Comparison of ENCODE assay signal across 8 mouse cellular contexts in the genomic region with DNA sequence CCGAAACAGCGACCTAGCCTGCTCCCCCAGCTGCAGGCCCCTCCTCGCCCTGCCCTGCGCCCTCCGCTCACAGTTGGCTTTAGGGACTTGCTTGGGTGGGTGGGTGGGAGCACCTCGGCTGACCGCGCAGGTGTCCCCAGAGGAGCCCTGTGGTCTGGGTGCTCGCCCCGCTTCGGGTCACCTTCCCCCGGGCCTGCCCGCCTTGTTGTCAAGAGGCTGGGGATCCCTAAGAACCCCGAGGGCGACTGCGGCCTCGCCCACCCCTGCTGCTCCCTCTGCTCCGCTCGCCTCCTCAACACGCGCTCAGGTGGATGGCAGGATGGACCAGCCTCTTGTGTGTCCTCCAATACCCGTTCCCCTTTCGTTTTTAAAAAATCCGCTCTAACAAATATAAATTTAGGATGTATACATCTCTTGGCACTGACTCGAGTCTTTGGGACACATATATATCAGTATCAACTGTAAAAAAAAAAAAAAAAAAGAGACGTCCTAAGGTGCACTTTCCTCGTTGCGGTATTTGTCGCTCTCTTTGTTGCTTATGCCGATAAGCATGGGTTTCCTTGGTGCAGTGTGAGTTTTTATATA. TPM values are rescaled to one million over a fixed set of nuclear protein-coding genes. Genes with fewer than 3 reads are reported as not detected.
DNase-seq lines count a peak whose midpoint lies in the region; ATAC-seq and TF ChIP-seq lines count a peak whose summit lies in the region.

No protein-coding gene starts in this region.

- peak; percentile 5 to 42 for DNase-seq in adrenal gland, adult (ENCODE audit: inconsistent age in 2 of 2, low spot score in 1 of 2)
- DNase-seq in adrenal gland, postnatal 25 days, result no peak
- DNase-seq in testis, postnatal 14 days (ENCODE audit: low spot score), result no peak
- DNase-seq in spleen, adult 18-20 months, result no peak
- no peak for DNase-seq in left cerebral cortex, adult 8-10 months (ENCODE audit: low spot score in 2 of 2)
- DNase-seq in thymus, adult 2 months, result no peak

- H3K27me3 ChIP-seq in testis, adult 2 months (ENCODE audit: control insufficient read depth, insufficient read depth, low read length), result peaks cover 11% of the 10 kb centered on the region
- peaks cover 100% of the 10 kb centered on the region for H3K27me3 ChIP-seq in liver, embryonic 15.5 days
- H3K27me3 ChIP-seq in thymus, adult 2 months (ENCODE audit: control insufficient read depth, insufficient read depth, low read length), result peaks cover 41% of the 10 kb centered on the region

- TF ChIP-seq CTCF in testis, adult 2 months (IDR thresholded peaks at IDR 0.05; ENCODE audit: control insufficient read depth, insufficient read depth, insufficient replicate concordance, low read depth, low read length), result no peak
- TF ChIP-seq CTCF in thymus, adult 2 months (IDR thresholded peaks at IDR 0.05; ENCODE audit: borderline replicate concordance, control insufficient read depth, extremely low read depth, insufficient read depth, low read length, poor library complexity), result no peak

- peak overlapping the region; percentile 53 for H3K4me2 ChIP-seq in liver, embryonic 15.5 days

- no peak overlapping the region for H3K27ac ChIP-seq in testis, adult 2 months (ENCODE audit: control insufficient read depth, insufficient read depth, low read depth, low read length)
- no peak overlapping the region for H3K27ac ChIP-seq in liver, embryonic 15.5 days (replicated peaks)
- no peak overlapping the region for H3K27ac ChIP-seq in thymus, adult 2 months (ENCODE audit: control insufficient read depth, insufficient read depth, low read length)

- H3K4me3 ChIP-seq in testis, adult 2 months (ENCODE audit: control insufficient read depth, low read depth, low read length), result peak overlapping the region; percentile 68
- peak overlapping the region; percentile 33 for H3K4me3 ChIP-seq in liver, embryonic 15.5 days (replicated peaks)
- H3K4me3 ChIP-seq in thymus, adult 2 months (ENCODE audit: control insufficient read depth, insufficient read depth, low read length), result no peak overlapping the region

- H3K9me3 ChIP-seq in liver, embryonic 15.5 days (replicated peaks), result no peaks in the 10 kb centered on the region

- WGBS in liver, embryonic 15.5 days (ENCODE audit: insufficient replicate concordance), result 3% methylated on average over 30 of the region's 30 CpGs
- WGBS in thymus, adult 2 months, result 6% methylated on average over 29 of the region's 30 CpGs

- no peak overlapping the region for H3K9ac ChIP-seq in liver, embryonic 15.5 days

- TF ChIP-seq POLR2A in testis, adult 2 months (IDR thresholded peaks at IDR 0.05; ENCODE audit: control insufficient read depth, low read depth, low read length), result no peak
- no peak for TF ChIP-seq POLR2A in thymus, adult 2 months (IDR thresholded peaks at IDR 0.05; ENCODE audit: control insufficient read depth, extremely low read depth, insufficient read depth, low read length, poor library complexity)

- peaks cover 44% of the 10 kb centered on the region for H3K4me1 ChIP-seq in testis, adult 2 months (ENCODE audit: control insufficient read depth, insufficient read depth, low read length)
- peaks cover 25% of the 10 kb centered on the region for H3K4me1 ChIP-seq in liver, embryonic 15.5 days (replicated peaks)
- peaks cover 2% of the 10 kb centered on the region; the same call in 1 of the 2 replicates for H3K4me1 ChIP-seq in thymus, adult 2 months (replicated peaks; ENCODE audit: control insufficient read depth, insufficient read depth, low read length)

- no peaks in the 10 kb centered on the region for H3K36me3 ChIP-seq in testis, adult 2 months (ENCODE audit: control insufficient read depth, insufficient read depth, low read length)
- H3K36me3 ChIP-seq in liver, embryonic 15.5 days (replicated peaks), result no peaks in the 10 kb centered on the region
- no peaks in the 10 kb centered on the region for H3K36me3 ChIP-seq in thymus, adult 2 months (ENCODE audit: control insufficient read depth, insufficient read depth, low read length)

- no peak for ATAC-seq in liver, embryonic 15.5 days (ENCODE audit: insufficient read depth)

RNA-seq across cellular contexts. Expression of gene Dmrta2, which starts 4.9 kb away (rescaled TPM):
- total RNA-seq in adrenal gland, postnatal 25 days (2021), result 0.27 TPM in 1 of 2 replicates, not detected in the other
- polyA plus RNA-seq in testis, adult 2 months (2012; rRNA removed), result 3.8 and 6.3 TPM in 2 replicates
- not detected in 2 replicates for polyA plus RNA-seq in liver, embryonic 15.5 days (2015; fragmentation: Nextera tagmentation; extraction: Ambion mirVana)
- total RNA-seq in left cerebral cortex, adult 8-10 months (2022), result 1 to 10 TPM; 1.5 to 3.1 (median 2.1) TPM
- 0.67 and 0.74 TPM in 2 replicates for polyA plus RNA-seq in thymus, adult 2 months (2012; rRNA removed)

Comparison
In these comparisons a context has a peak if more than half of its experiments do, and no peak if none do; other contexts are left out.
1. DNase-seq: peak in adrenal gland, adult (2 of 2); none in adrenal gland, postnatal 25 days (single experiment), testis, postnatal 14 days (single experiment), spleen, adult 18-20 months (0 of 2), left cerebral cortex, adult 8-10 months (0 of 2) and thymus, adult 2 months (single experiment).